Mouse (Mus musculus): ENCODE measurements around the gene Wfdc6a.
"Not testable (repeated sequence)": the region's sequence is repeated elsewhere in the genome, so short reads cannot be mapped to it uniquely, and the experiment has no call there.

The Wfdc6a gene

DNA sequence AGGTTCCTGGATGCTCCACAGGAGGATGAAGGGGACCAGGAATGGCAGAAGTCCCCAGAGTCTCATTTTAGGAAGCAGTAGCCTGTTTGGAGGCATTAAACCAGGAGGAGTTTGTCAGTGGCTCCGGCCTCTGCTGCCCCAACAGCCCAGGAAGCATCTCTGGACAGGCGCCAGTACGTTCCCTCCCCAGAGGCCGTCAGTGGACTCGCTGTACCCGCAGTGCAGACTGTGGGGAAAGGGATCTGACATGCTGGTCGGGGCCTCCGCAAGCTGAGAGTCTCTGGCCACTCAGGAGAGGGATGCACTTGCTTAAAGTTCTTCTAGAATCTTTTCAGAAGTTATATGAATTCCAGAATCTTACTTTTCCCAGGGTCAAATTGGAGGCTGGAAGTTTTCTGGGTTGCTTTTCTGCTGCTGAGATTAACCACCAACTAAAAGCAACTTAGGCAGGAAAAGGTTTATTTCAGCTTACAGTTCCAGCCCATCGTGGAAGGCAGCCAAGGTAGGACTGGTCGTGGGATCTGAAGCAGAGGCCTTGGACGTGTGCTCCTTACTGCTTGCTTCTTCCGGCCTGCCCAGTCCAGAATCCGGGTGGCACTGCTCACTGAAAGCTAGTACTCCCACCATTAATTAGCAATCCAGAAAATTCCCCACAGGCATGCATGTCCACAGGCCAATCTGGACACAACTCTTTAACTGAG, at the start of gene Wfdc6a:
TSS of gene Wfdc6a (minus strand) at position 423 of the 701 bp plus-strand sequence.
- DNase-seq (ENCODE audit: low spot score) = not testable (repeated sequence)

DNA sequence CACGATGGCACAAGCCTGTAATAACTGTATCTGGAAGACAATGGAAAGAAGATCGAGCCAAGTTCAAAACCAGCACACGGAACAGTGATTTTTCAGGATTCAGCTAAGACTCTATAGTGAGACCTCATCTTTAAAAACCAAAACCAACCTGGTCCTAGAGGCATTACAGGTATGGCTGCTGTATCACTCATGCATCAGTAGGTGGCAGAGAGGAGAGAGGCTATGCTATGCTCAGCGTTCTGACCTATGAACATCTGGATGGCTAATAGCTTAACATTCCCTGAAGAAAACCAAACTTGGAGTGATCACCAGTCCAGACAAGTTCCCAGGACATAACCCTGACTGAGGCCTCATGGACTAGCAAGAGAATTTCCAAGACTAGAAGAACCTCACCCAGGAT, 36.5 kb upstream of the Wfdc6a start:
- DNase-seq (ENCODE audit: low spot score) = no peak

DNA sequence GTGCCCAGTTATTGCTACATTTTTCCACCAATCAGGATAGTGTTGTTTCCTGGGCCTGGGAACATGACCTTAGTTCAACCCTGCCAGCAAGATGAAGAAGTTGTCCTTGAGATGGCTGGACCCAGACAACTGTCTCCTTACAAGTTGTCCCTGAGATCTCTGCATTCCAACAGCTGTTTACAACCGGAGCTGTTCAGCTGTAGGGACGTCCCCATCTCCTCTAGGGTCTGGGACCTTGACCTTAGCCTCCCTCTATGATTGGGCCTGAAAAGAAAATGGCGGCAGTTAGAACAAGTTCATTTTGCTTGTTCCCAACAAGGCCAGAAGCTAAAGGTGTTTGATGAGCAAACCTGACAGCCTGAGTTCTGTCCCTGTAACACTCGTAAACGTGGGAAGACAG, 33.8 kb upstream of the Wfdc6a start:
- DNase-seq (ENCODE audit: low spot score) = no peak

DNA sequence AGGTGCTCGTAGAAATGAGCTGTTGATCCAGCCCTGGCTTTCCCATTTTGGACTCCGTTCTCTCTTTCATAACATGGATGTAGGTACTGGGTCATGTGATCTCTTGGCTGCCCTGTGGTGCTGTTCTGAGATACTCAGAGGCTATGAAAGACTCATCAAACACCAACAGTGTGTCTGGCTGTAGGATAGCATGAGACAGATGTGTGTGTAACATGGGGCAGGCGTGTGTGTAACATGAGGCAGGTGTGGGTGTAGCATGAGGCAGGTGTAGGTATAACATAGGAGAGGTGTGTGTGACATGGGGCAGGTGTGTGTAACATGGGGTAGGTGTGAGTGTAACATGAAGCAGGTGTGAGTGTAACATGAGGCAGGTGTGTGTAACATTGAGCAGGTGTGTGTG, 30.1 kb upstream of the Wfdc6a start:
- DNase-seq (ENCODE audit: low spot score) = no peak

DNA sequence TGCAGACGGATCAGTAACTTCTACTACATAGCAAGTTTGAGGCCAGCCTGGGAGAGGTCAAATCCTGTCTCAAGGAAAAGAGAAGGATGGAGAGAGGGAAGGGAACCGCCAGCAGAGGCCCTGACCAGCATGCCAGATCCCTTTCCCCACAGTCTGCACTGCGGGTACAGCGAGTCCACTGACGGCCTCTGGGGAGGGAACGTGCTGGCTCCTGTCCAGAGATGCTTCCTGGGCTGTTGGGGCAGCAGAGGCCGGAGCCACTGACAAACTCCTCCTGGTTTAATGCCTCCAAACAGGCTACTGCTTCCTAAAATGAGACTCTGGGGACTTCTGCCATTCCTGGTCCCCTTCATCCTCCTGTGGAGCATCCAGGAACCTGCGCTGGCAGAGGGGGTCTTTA, 28.2 kb upstream of the Wfdc6a start, which contains the start of the genes Wfdc6b and Wfdc8:
TSS of gene Wfdc6b (plus strand) at position 52 of the 400 bp plus-strand sequence.
TSS of gene Wfdc8 (minus strand) at position 156 of the 400 bp plus-strand sequence.
- DNase-seq (ENCODE audit: low spot score) = not testable (repeated sequence)

DNA sequence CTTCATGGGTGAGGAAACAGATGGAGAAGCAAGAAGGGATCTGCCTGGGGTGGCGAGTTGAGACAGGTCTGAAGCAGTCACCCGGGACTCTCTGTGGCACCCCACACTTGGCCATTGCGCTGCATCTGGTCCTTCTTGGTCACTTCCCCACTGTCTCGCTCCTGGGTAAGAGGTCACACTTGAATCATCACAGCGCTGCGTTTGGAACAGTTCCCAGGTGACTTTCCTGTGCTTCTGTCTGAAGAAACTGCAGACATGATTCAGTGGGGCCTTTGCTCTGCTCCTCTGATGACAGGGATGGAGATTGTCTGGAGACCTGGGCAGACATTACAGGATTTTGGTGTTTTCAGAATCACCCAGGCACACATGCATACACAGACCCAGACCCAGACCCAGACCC, 23.5 kb upstream of the Wfdc6a start:
- DNase-seq (ENCODE audit: low spot score) = no peak

DNA sequence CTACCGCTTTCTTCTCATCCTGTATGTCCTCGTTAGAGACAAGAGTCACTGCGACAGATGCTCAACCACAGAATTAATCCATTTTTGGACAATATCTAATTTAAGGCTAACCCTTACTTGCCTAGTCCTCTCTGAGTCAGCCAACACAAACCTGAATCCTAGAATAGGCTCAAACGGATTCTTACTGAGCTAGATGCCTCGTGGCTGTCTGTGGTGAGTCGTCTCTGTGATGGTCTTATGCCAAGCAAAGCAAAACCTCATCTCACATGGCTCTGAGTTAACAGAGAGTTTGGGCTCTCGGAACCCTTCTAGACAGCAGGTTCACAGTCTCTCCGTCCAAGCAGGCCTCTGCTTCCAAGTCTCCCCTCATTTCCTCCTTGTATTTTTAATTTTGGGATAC, 19.2 kb upstream of the Wfdc6a start:
- DNase-seq (ENCODE audit: low spot score) = no peak

DNA sequence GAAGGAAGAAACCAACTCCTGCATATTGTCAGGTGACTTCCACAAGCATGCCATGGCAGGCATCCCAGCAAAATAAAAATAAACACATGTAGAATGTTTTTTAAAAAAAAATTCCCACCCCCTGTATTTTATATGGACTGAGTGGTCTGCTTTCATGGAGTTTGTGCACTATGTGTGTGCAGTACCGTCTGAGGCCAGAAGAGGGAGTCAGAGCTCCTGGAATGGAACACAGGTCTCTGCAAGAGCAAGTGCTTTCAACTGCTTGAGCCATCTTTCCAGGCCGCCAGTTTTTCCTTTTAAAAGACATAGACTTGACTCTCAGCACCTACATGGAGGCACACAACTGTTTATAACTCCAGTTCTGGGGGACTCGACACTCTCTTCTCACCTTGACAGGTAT, 18.2 kb upstream of the Wfdc6a start:
- DNase-seq (ENCODE audit: low spot score) = no peak

DNA sequence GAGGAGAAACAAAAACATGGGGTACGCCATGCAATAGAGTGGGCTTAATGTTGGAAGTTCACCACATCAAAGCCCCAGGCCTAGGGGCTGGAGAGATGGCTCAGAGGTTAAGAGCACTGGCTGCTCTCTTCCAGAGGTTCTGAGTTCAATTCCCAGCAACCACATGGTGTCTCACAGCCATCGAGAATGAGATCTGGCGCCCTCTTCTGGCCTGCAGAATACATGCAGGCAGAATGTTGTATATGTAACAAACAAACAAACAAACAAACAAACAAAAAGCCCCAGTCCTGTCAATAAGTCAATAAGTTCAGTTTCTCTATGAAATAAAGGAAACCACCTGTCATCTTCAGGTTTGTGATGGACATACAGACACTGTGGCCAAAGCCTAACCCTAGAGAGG, 14.9 kb upstream of the Wfdc6a start:
- DNase-seq (ENCODE audit: low spot score) = no peak

DNA sequence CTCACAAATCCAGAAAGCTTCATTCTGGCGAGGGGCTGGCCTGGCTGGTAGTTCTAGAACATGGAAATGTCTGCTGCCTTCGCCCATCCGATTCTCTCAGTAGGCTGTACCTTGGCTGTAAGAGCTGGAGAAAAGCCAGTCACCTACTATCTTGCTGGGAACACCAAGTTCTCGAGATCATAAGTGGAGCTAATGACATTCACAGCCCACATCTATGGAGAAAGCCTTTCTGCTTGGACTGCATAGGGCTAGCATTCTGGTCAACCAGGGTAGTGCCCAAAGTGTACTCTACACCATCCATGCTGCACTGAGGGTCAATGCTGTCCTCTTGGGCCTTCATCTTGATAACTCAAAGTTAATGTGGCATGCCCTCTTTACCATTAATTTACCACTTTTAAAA, 8.2 kb upstream of the Wfdc6a start, which contains the start of gene Eppin:
TSS of gene Eppin (minus strand) at position 101 of the 400 bp plus-strand sequence.
- DNase-seq (ENCODE audit: low spot score) = no peak

DNA sequence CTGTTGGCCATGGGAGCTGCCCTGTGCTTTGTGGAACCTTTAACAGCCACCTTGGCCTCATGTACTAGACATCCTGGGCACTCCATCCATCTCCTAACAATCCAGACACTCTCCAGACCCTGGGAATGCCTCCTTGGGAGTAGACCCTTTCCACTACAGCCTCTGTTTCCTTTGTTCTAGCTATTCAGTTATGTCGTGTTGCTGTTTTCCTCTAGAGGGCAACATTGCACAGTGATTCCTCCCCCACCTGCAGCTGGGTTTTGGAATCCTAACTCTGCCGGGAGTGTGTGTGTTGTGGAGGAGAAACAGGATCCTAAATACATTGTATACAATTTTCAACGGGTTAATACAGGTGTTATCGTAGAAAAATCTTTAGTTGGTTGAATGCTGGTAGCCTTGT, 6.8 kb upstream of the Wfdc6a start:
- peak; percentile 84 for DNase-seq (ENCODE audit: low spot score)

DNA sequence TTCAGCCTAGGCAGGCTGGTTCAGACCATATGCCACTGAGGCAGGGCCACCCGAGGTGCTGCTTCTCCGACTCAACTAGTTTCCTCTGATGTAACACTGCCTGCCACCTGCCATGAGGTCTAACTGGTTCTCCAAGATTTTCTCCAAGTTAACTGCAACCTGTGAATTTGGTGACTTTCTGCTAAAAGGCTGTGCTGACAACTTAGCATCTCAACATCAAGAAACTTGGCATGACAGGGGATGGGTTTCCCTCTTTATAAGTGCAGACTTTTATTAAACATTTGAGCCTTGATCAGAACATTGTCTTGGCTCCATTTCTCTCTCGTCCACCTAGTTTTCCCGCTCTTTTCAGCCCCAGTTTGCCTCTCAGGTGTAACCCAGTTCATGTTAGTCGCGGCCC, 11.9 kb downstream of the Wfdc6a start, which contains the start of gene Spint3:
TSS of gene Spint3 (minus strand) at position 101 of the 400 bp plus-strand sequence.
- DNase-seq (ENCODE audit: low spot score) = not testable (repeated sequence)

DNA sequence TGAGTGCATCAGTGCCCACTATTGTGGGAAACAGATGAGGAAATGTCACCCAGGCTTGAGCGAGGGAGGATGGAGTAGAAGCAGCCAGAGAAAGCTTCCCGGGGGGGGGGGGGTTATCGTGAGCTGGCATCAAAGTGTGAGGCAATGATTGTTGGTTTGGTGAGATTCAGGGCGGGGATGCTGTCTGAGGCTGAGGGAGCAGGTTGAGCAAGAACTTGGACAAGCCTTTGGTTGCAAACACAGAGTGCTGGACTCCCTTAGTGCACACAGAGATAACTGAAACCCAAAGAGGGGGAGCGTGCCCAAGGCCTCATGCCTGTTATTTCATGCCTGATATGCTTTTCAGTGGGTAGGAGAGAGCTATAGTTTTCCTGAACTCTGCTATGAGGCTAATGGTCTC, 17.8 kb downstream of the Wfdc6a start:
- no peak for DNase-seq (ENCODE audit: low spot score)

DNA sequence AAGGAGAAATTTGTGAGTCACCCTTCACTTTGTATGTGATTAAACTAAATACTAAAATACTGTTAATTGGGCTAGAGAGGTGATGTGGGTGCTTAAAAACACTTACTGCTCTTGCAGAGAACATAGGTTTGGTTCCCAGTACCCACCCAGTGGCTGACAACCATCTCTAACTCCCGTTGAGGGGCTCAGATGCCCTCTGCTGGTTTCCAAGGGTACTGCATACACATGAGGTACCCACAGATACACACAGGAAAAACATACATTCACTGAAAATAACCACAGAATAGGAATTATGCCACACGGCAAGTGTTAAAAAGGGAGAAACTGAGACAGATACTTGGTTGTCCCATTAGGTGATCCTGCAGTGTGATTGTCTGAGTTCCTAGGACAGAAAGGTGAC, 18.2 kb downstream of the Wfdc6a start:
- DNase-seq (ENCODE audit: low spot score) = no peak

DNA sequence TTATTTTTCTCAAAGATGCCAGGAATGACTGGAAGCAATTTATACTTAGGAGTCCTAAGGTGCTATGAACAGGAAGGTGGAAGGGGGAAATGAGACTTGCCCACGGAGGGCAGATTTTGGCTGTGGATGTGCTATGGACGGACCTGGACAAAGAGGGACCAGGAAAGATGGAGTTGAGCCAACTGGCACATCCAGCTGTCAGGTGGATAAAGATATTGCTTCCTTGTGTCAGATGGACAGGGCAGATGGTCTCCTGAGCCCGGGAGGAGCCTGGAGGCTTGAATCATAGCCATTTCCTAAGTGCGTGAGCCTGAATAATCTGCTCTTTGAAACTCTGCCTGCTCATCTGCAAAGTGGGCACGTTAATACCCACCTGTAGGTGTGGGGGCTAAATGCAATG, 20.9 kb downstream of the Wfdc6a start:
- no peak for DNase-seq (ENCODE audit: low spot score)

DNA sequence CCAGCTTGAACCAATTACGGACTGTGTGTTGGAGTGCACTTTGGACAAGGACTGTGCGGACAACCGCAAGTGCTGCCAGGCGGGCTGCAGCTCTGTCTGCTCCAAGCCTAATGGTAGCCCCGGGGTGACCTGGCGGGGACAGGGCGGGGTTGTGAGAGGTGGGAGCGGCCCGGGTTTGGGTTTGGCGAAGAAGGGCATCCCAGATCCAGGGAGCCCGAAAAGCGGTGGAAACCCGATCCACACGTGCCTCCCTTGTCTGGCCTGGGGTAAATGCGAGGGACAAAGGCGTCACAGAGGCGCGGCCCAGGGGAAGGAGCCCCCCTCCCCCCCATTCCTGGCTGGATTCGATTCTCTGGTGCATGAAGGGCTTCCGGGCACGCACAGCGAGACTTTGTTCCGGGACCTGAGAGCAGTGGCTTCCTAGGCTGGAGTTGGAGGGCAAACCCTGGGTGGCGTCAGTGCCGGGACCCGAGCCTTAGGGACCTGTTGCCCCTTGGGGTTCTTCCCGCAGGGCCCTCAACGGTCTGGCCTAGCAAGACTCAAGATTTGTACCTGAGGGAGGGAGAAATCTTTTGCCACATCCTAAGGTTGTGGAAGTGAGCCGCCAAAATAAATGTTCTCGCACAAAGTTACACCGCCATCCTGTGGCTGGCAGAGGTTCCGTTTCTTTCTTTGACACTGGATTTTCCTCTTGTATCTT, 21.8 kb downstream of the Wfdc6a start:
- peak; percentile 80 for DNase-seq (ENCODE audit: low spot score)

DNA sequence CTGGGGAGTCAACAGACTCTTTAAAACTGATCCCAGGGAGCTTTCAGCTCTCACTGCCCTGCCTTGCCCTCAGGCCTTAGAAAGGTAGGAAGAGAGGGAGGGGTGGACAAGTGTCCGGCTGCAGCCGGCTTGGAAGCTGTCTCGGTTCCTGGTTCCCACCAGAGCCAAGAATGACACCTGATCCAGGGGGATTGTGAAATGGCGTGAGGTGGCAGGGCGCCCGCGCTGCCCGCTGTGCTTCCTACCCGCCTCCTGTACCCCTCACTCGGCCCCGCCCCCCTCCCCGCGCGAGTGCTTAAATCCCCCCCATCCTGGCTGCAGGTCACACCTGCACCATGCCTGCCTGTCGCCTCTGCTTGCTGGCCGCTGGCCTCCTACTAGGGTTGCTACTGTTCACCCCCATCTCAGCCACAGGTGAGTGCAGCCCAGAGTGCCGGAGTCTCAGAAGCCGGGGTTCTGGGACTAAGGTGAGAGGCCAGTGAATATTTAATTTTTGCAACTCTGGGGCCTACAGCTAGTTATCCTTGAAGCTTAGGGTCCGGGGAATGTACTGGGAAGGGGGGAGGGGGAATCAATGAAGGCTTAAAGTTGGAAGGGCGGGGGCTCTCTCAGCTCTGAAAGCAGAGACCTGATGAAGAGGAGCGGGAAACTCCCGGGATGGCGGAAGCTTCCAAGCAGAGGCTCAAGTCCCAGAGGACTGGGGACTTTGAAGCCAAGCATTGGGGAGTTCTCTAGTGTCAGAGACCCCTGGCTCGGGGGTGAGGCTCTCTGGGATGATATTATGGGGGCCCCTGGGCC, 22.7 kb downstream of the Wfdc6a start, which contains the start of gene Wfdc2:
TSS of gene Wfdc2 (plus strand) at position 23 of the 798 bp plus-strand sequence.
- peak; percentile 61 for DNase-seq (ENCODE audit: low spot score)

DNA sequence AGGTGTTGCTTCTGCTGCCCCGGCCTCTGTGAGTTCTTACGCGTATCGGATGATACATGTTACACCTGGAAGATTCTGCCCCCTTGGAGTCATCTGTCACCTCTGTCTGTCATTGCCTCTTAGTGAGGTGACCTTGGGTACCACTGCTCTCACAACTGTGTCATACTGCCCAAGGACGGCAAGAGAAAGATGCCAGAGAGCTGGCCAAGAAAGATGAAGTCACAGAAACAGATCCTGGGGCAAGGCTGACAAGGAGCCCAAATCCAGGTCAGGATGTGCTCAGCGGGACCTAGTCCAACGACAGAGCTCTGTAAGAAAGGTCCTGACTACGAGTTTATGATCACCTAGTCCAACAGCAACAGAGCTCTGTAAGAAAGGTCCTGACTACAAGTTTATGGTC, 25.1 kb downstream of the Wfdc6a start:
- no peak for DNase-seq (ENCODE audit: low spot score)

DNA sequence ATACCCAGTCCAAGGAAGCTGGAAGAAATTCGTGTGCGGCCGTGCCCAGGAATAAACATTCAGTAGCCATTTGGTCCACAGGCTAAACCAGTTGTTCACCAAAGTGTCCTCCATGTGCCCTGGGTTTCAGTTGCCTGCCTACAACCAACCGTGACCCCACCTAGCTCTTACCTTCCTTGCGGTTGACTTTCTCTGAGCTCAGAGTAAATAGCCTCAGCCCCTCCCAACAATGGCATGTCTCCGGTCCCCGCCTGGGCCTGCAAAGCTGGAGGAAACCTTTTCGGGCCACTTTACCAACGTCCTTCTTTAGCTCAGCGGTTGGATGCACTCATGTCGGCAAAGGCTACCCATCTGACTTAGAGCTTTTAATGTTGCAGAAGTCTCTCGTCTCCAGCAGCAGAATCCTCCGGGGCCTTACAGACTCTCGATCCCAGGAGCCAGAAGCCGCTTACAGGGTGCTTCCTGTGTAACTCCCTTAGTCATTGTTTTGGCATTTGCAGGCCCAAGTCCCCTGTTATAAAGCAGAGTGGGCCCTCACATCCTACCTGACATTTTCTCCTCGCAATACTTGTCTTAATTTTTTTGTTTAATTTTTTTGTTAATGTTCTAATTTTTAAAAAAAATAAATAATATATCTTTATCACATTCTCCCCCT, 26.1 kb downstream of the Wfdc6a start:
- DNase-seq (ENCODE audit: low spot score) = no peak

DNA sequence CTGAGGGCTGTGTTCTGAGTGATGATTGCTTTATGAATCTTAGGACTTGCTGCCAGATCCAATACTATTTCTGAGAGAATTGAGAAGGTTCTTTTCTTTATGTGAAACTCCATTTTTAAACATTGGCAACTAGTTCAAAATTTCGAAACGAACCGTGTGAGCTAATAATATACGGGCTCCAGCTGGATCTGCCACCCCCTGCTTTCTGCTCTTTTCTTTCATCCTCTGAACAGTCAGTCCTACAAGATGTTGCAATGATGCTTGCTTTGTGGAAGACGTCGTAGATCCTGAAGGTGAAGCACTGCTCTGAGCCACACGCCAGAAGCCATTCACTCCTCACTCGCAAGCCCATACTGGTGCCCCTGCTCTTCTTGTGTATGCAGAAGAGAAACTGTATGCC, 26.8 kb downstream of the Wfdc6a start:
- DNase-seq (ENCODE audit: low spot score) = no peak

DNA sequence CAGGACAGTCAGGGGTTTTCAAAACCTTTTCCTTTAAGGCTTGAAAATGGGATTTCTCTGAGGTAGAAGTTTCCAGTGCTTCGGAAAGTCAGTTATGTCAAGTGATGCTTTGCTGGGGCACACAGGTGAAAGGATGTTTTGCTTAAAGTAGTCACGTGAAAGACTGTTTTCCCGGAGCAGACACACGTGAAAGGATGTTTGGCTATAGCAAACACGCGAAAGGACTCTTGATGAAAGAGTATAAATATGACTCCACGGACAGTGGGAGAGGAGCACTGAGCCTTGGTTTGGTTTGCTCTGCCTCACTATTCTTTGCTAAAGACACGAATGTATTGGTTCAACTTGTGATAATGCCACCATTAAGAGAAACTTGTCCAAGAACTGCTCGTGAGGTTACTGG, 33.7 kb downstream of the Wfdc6a start:
- DNase-seq (ENCODE audit: low spot score) = no peak

DNA sequence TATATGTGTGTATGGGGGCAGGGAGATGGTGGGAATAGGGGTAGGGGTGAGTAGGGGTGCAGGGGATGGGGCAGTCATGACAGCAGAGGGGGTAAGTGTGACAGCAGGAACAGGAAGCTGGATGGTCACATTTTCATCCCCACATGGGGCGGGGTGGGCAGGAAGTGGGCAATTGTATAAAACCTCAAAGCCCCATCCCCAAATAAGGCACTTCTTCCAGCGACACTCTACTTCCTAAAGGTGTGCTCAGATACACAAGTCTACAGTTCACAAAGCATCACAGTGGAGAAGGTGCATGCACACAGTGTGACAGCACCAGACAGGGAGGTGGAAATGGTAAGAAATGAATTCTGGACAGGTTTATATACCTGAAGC, 34.4 kb downstream of the Wfdc6a start:
- DNase-seq (ENCODE audit: low spot score) = no peak

Data from embryo, embryonic 10.5 days (tissue).